Mouse (Mus musculus) midbrain, embryonic 11.5 days (tissue): ENCODE data around the gene Gm20721. TPM values are rescaled to one million over a fixed set of nuclear protein-coding genes. Genes with fewer than 3 reads are reported as not detected.

Experiments
- ATAC-seq: fragments of 200-750 bp; cut with Nextera tagmentation; 2 replicates; pipeline ENCODE4 v1.8.0; 2017; ENCODE audit warnings: moderate TSS enrichment, moderate library complexity; ENCODE audit not compliant: low FRiP score
- DNase-seq: peaks from one replicate; pipeline ENCODE4 v3.0.0; 2015; ENCODE audit warnings: low spot score; ENCODE audit errors: missing footprints
- H3K27ac ChIP-seq: fragments of 300-500 bp; sonication (generic); 2 replicates; pipeline ENCODE4 v1.5.1; 2014; ENCODE audit warnings: low read depth, low read length
- H3K27me3 ChIP-seq: fragments of 300-500 bp; sonication (generic); 2 replicates; pipeline ENCODE4 v1.6.1; 2014; ENCODE audit warnings: mild to moderate bottlenecking, low read length, moderate library complexity, mixed read lengths; ENCODE audit not compliant: control insufficient read depth, insufficient read depth
- H3K36me3 ChIP-seq: fragments of 300-500 bp; sonication (generic); 2 replicates; pipeline ENCODE4 v1.6.1; 2014; ENCODE audit warnings: mild to moderate bottlenecking, low read length, moderate library complexity, mixed read lengths; ENCODE audit not compliant: control insufficient read depth, insufficient read depth
- H3K4me1 ChIP-seq: fragments of 300-500 bp; sonication (generic); 2 replicates; pipeline ENCODE4 v1.6.1; 2014; ENCODE audit warnings: low read length; ENCODE audit not compliant: control insufficient read depth, insufficient read depth
- H3K4me2 ChIP-seq: fragments of 300-500 bp; sonication (generic); 2 replicates; pipeline ENCODE4 v1.6.1; 2014; ENCODE audit warnings: mild to moderate bottlenecking, moderate library complexity
- H3K4me3 ChIP-seq: fragments of 300-500 bp; sonication (generic); 2 replicates; pipeline ENCODE4 v1.5.1; 2014; ENCODE audit warnings: low read depth, low read length
- H3K9ac ChIP-seq: fragments of 300-500 bp; sonication (generic); 2 replicates; pipeline ENCODE4 v1.6.1; 2014; ENCODE audit warnings: low read length
- H3K9me3 ChIP-seq: fragments of 300-500 bp; sonication (generic); 2 replicates; pipeline ENCODE4 v1.6.1; 2016; ENCODE audit warnings: low read length; ENCODE audit not compliant: control insufficient read depth
- WGBS: fragments of 180-500 bp; shearing (Covaris S2); extraction: QIAGEN DNeasy Blood & Tissue Kit; methylation state at CpG from one replicate; pipeline ENCODE4 v1.1.7; 2014; 5-methylcytosine and 5-hydroxymethylcytosine counted together
- polyA plus RNA-seq: library from polyadenylated mRNA; unstranded; fragments of >200 nt; fragmentation: Nextera tagmentation; extraction: Ambion mirVana; gene quantifications from 2 replicates; pipeline ENCODE4 v1.2.1, GENCODE M21; 2014

Gm20721 gene
- polyA plus RNA-seq, 1 experiment from 2014 or later, result 9.5 TPM

GRCm38 (mm10) chr2:174344996-174345395 lies 1.5 kb downstream of the Gm20721 start:
- 97% methylated on average over 16 of the region's 16 CpGs for WGBS
- no peak for ATAC-seq
- no peak overlapping the region for H3K4me3 ChIP-seq
- H3K9me3 ChIP-seq, result no peaks in the 10 kb centered on the region
- DNase-seq, result no peak
- H3K4me1 ChIP-seq, result peaks cover 13% of the 10 kb centered on the region
- H3K36me3 ChIP-seq, result peaks cover 28% of the 10 kb centered on the region
- H3K27ac ChIP-seq, result no peak overlapping the region
- no peak overlapping the region for H3K9ac ChIP-seq
- H3K27me3 ChIP-seq, result no peaks in the 10 kb centered on the region
- H3K4me2 ChIP-seq, result no peak overlapping the region

GRCm38 (mm10) chr2:174344003-174344655 lies 2.4 kb downstream of the Gm20721 start:
- Histone ChIP-seq H3K27me3 (no peaks in the 10 kb centered on the region), H3K27ac (no peak overlapping the region), H3K4me1 (peaks cover 13% of the 10 kb centered on the region), H3K4me3 (no peak overlapping the region), H3K9me3 (no peaks in the 10 kb centered on the region), H3K4me2 (no peak overlapping the region), H3K9ac (no peak overlapping the region), H3K36me3 (peaks cover 28% of the 10 kb centered on the region)
- DNase-seq, result peak; percentile 82
- ATAC-seq, result peak; percentile 40; the same call in 1 of the 2 replicates
- 81% methylated on average over 3 of the region's 3 CpGs for WGBS

GRCm38 (mm10) chr2:174343566-174343965 lies 2.9 kb downstream of the Gm20721 start:
- Histone ChIP-seq H3K27me3 (no peaks in the 10 kb centered on the region), H3K9ac (no peak overlapping the region), H3K36me3 (peaks cover 28% of the 10 kb centered on the region), H3K4me1 (peaks cover 13% of the 10 kb centered on the region), H3K9me3 (no peaks in the 10 kb centered on the region), H3K4me3 (no peak overlapping the region), H3K4me2 (no peak overlapping the region), H3K27ac (no peak overlapping the region)
- DNase-seq (no peak), ATAC-seq (no peak)
- 85% methylated on average over 1 of the region's 1 CpGs for WGBS

- Histone ChIP-seq H3K4me1 (peaks cover 13% of the 10 kb centered on the region), H3K4me2 (no peak overlapping the region), H3K36me3 (peaks cover 28% of the 10 kb centered on the region), H3K9me3 (no peaks in the 10 kb centered on the region), H3K9ac (no peak overlapping the region), H3K27ac (no peak overlapping the region), H3K27me3 (no peaks in the 10 kb centered on the region), H3K4me3 (no peak overlapping the region)
- DNase-seq, result peak; percentile 68
- ATAC-seq, result no peak
- WGBS, result 86% methylated on average over 8 of the region's 8 CpGs
Observed at GRCm38 (mm10) chr2:174342793-174343400, 3.6 kb downstream of the Gm20721 start.

- Histone ChIP-seq H3K9ac (no peak overlapping the region), H3K27me3 (no peaks in the 10 kb centered on the region), H3K4me3 (no peak overlapping the region), H3K4me1 (peaks cover 13% of the 10 kb centered on the region), H3K36me3 (peaks cover 18% of the 10 kb centered on the region), H3K27ac (no peak overlapping the region), H3K4me2 (no peak overlapping the region), H3K9me3 (no peaks in the 10 kb centered on the region)
- DNase-seq (peak; percentile 75), ATAC-seq (no peak)
- 95% methylated on average over 4 of the region's 4 CpGs for WGBS
Observed at GRCm38 (mm10) chr2:174340893-174341580, 5.5 kb downstream of the Gm20721 start.

GRCm38 (mm10) chr2:174340229-174340892 lies 6.2 kb downstream of the Gm20721 start:
- Histone ChIP-seq H3K36me3 (peaks cover 12% of the 10 kb centered on the region), H3K9me3 (no peaks in the 10 kb centered on the region), H3K4me2 (no peak overlapping the region), H3K9ac (no peak overlapping the region), H3K27ac (no peak overlapping the region), H3K4me3 (no peak overlapping the region), H3K27me3 (no peaks in the 10 kb centered on the region), H3K4me1 (peaks cover 16% of the 10 kb centered on the region)
- DNase-seq (peak; percentile 68), ATAC-seq (peak; percentile 15; the same call in 1 of the 2 replicates)
- WGBS, result 89% methylated on average over 3 of the region's 3 CpGs

GRCm38 (mm10) chr2:174339701-174340100 lies 6.8 kb downstream of the Gm20721 start:
- Histone ChIP-seq H3K27me3 (no peaks in the 10 kb centered on the region), H3K36me3 (peaks cover 5% of the 10 kb centered on the region; the same call in 1 of the 2 replicates), H3K4me3 (no peak overlapping the region), H3K9ac (no peak overlapping the region), H3K9me3 (no peaks in the 10 kb centered on the region), H3K4me1 (peaks cover 21% of the 10 kb centered on the region), H3K27ac (no peak overlapping the region), H3K4me2 (no peak overlapping the region)
- ATAC-seq (peak; percentile 42; the same call in 1 of the 2 replicates), DNase-seq (no peak)
- WGBS, result 100% methylated on average over 1 of the region's 1 CpGs

- Histone ChIP-seq H3K4me3 (no peak overlapping the region), H3K9ac (no peak overlapping the region), H3K27ac (no peak overlapping the region), H3K4me2 (no peak overlapping the region), H3K4me1 (peaks cover 34% of the 10 kb centered on the region), H3K27me3 (no peaks in the 10 kb centered on the region), H3K36me3 (no peaks in the 10 kb centered on the region), H3K9me3 (no peaks in the 10 kb centered on the region)
- ATAC-seq (no peak), DNase-seq (no peak)
- 92% methylated on average over 13 of the region's 13 CpGs for WGBS
Observed at GRCm38 (mm10) chr2:174337275-174337674, 9.2 kb downstream of the Gm20721 start.
